Mouse (Mus musculus) ES-Bruce4 (cell line): ENCODE results near the gene Tmem199.
A peak's percentile ranks its signal among the peaks of the same experiment; 100 is the strongest.

Experiments used
- CTCF ChIP-seq: IDR thresholded peaks from one replicate; pipeline ENCODE4 v1.8.1; 2011; ENCODE audit warnings: low read depth, low read length
- POLR2A ChIP-seq: IDR thresholded peaks from one replicate; pipeline ENCODE4 v1.8.1; 2011; ENCODE audit warnings: low read length; ENCODE audit not compliant: insufficient read depth

DNA sequence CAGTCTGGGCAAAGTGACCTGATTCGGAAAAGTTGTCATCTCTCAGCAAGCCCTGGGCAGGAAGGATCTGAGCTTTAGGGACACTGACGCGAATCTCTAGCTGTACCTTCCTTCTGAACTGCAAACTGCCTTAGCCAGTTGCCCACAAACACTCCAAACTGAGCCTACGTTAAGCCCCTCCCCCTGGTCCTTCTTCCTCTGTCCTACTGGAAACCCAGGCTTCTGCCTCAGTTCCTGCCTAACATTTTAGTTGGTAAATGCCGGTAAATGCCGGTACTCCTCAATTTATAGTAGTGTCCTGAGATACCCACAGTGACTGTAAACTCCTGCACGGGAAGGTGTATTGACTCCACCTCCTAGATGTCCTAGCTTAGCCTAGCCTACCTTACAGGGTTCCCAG is 28.3 kb downstream of the Tmem199 start:
- TF ChIP-seq CTCF, result no peak
- TF ChIP-seq POLR2A, result peak; percentile 29
